Mouse (Mus musculus): ENCODE data around the gene Gm10638.

Gene Gm10638

GRCm38 (mm10) chr8:86745221-86745934 is at the start of gene Gm10638, which contains the start of gene Siah1a:
TSS of gene Gm10638 (plus strand) at chr8:86745699.
TSS of gene Siah1a (minus strand) at chr8:86745934.
- DNase-seq (ENCODE audit: low spot score in 2 of 2) = peak; percentile 61 to 64

GRCm38 (mm10) chr8:86695703-86696102 is 49.8 kb upstream of the Gm10638 start:
- DNase-seq (ENCODE audit: low spot score in 2 of 2) = no peak

- DNase-seq (ENCODE audit: low spot score in 2 of 2) = no peak
Measured at GRCm38 (mm10) chr8:86698811-86699421, 46.6 kb upstream of the Gm10638 start.

- DNase-seq (ENCODE audit: low spot score in 2 of 2) = no peak
Measured at GRCm38 (mm10) chr8:86699471-86699870, 46.0 kb upstream of the Gm10638 start.

- DNase-seq (ENCODE audit: low spot score in 2 of 2) = no peak
Measured at GRCm38 (mm10) chr8:86702453-86702852, 43.0 kb upstream of the Gm10638 start.

- no peak for DNase-seq (ENCODE audit: low spot score in 2 of 2)
Measured at GRCm38 (mm10) chr8:86705317-86705716, 40.2 kb upstream of the Gm10638 start.

GRCm38 (mm10) chr8:86706756-86707155 is 38.7 kb upstream of the Gm10638 start:
- DNase-seq (ENCODE audit: low spot score in 2 of 2) = no peak

GRCm38 (mm10) chr8:86707873-86708272 is 37.6 kb upstream of the Gm10638 start:
- DNase-seq (ENCODE audit: low spot score in 2 of 2) = no peak

- no peak for DNase-seq (ENCODE audit: low spot score in 2 of 2)
Measured at GRCm38 (mm10) chr8:86712594-86712993, 32.9 kb upstream of the Gm10638 start.

GRCm38 (mm10) chr8:86713407-86714188 is 31.9 kb upstream of the Gm10638 start:
- DNase-seq (ENCODE audit: low spot score in 2 of 2) = peak; percentile 74 to 92

GRCm38 (mm10) chr8:86718332-86718994 is 27.0 kb upstream of the Gm10638 start:
- DNase-seq (ENCODE audit: low spot score in 2 of 2) = no peak

GRCm38 (mm10) chr8:86719368-86719767 is 26.1 kb upstream of the Gm10638 start:
- DNase-seq (ENCODE audit: low spot score in 2 of 2) = no peak

- no peak for DNase-seq (ENCODE audit: low spot score in 2 of 2)
Measured at GRCm38 (mm10) chr8:86720756-86721459, 24.6 kb upstream of the Gm10638 start.

- DNase-seq (ENCODE audit: low spot score in 2 of 2) = no peak
Measured at GRCm38 (mm10) chr8:86721490-86721889, 24.0 kb upstream of the Gm10638 start.

- DNase-seq (ENCODE audit: low spot score in 2 of 2) = no peak
Measured at GRCm38 (mm10) chr8:86726959-86727358, 18.5 kb upstream of the Gm10638 start.

- DNase-seq (ENCODE audit: low spot score in 2 of 2) = no peak
Measured at GRCm38 (mm10) chr8:86728224-86728950, 17.1 kb upstream of the Gm10638 start.

GRCm38 (mm10) chr8:86730303-86730702 is 15.2 kb upstream of the Gm10638 start:
- no peak for DNase-seq (ENCODE audit: low spot score in 2 of 2)

- DNase-seq (ENCODE audit: low spot score in 2 of 2) = no peak
Measured at GRCm38 (mm10) chr8:86730860-86731259, 14.6 kb upstream of the Gm10638 start.

GRCm38 (mm10) chr8:86734171-86734570 is 11.3 kb upstream of the Gm10638 start:
- DNase-seq (ENCODE audit: low spot score in 2 of 2) = no peak

- DNase-seq (ENCODE audit: low spot score in 2 of 2) = no peak
Measured at GRCm38 (mm10) chr8:86734954-86735353, 10.5 kb upstream of the Gm10638 start.
